Mouse (Mus musculus): ENCODE measurements around the gene Atp9a. TPM values are rescaled to one million over a fixed set of nuclear protein-coding genes. Genes with fewer than 3 reads are reported as not detected.
A peak's percentile ranks its signal among the peaks of the same experiment; 100 is the strongest.

Atp9a gene
- polyA plus RNA-seq, 1 experiment from 2014 or later: 8.9 TPM

- Histone ChIP-seq H3K4me1 (peaks cover 28% of the 10 kb centered on the region), H3K9me3 (no peaks in the 10 kb centered on the region), H3K27me3 (ENCODE audit: insufficient read depth, poor library complexity, severe bottlenecking) (peaks cover 78% of the 10 kb centered on the region), H3K27ac (no peak overlapping the region), H3K4me3 (no peak overlapping the region), H3K36me3 (no peaks in the 10 kb centered on the region)
- 74% methylated on average over 7 of the region's 7 CpGs for WGBS
- DNase-seq (ENCODE audit: low spot score): no peak
Measured at GRCm38 (mm10) chr2:168595693-168596092, 146.5 kb downstream of the Atp9a start.

- Histone ChIP-seq H3K27me3 (ENCODE audit: insufficient read depth, poor library complexity, severe bottlenecking) (peaks cover 79% of the 10 kb centered on the region), H3K27ac (no peak overlapping the region), H3K36me3 (no peaks in the 10 kb centered on the region), H3K4me1 (peaks cover 38% of the 10 kb centered on the region), H3K9me3 (no peaks in the 10 kb centered on the region), H3K4me3 (no peak overlapping the region)
- WGBS: 76% methylated on average over 6 of the region's 6 CpGs
- no peak for DNase-seq (ENCODE audit: low spot score)
Measured at GRCm38 (mm10) chr2:168593676-168594075, 148.5 kb downstream of the Atp9a start.

GRCm38 (mm10) chr2:168593004-168593403, 149.2 kb downstream of the Atp9a start:
- Histone ChIP-seq H3K4me1 (peaks cover 44% of the 10 kb centered on the region), H3K9me3 (no peaks in the 10 kb centered on the region), H3K27me3 (ENCODE audit: insufficient read depth, poor library complexity, severe bottlenecking) (peaks cover 79% of the 10 kb centered on the region), H3K27ac (no peak overlapping the region), H3K4me3 (no peak overlapping the region), H3K36me3 (no peaks in the 10 kb centered on the region)
- 82% methylated on average over 5 of the region's 5 CpGs for WGBS
- no peak for DNase-seq (ENCODE audit: low spot score)

GRCm38 (mm10) chr2:168591076-168591475, 151.1 kb downstream of the Atp9a start:
- Histone ChIP-seq H3K4me3 (no peak overlapping the region), H3K27ac (no peak overlapping the region), H3K36me3 (no peaks in the 10 kb centered on the region), H3K9me3 (no peaks in the 10 kb centered on the region), H3K27me3 (ENCODE audit: insufficient read depth, poor library complexity, severe bottlenecking) (peaks cover 67% of the 10 kb centered on the region), H3K4me1 (peaks cover 49% of the 10 kb centered on the region)
- DNase-seq (ENCODE audit: low spot score): no peak
- WGBS: 15% methylated on average over 2 of the region's 2 CpGs

GRCm38 (mm10) chr2:168590556-168590955, 151.7 kb downstream of the Atp9a start:
- Histone ChIP-seq H3K4me1 (peaks cover 52% of the 10 kb centered on the region), H3K4me3 (peak overlapping the region; percentile 73), H3K27ac (peak overlapping the region; percentile 79; the same call in 1 of the 2 replicates), H3K9me3 (no peaks in the 10 kb centered on the region), H3K27me3 (ENCODE audit: insufficient read depth, poor library complexity, severe bottlenecking) (peaks cover 65% of the 10 kb centered on the region), H3K36me3 (no peaks in the 10 kb centered on the region)
- 30% methylated on average over 10 of the region's 10 CpGs for WGBS
- DNase-seq (ENCODE audit: low spot score): no peak

GRCm38 (mm10) chr2:168590168-168590551, 152.0 kb downstream of the Atp9a start:
- Histone ChIP-seq H3K9me3 (no peaks in the 10 kb centered on the region), H3K4me3 (peak overlapping the region; percentile 73), H3K27ac (peak overlapping the region; percentile 79), H3K27me3 (ENCODE audit: insufficient read depth, poor library complexity, severe bottlenecking) (peaks cover 65% of the 10 kb centered on the region), H3K36me3 (no peaks in the 10 kb centered on the region), H3K4me1 (peaks cover 53% of the 10 kb centered on the region)
- under 1% methylated on average over 36 of the region's 38 CpGs for WGBS
- no peak for DNase-seq (ENCODE audit: low spot score)

- Histone ChIP-seq H3K27me3 (ENCODE audit: insufficient read depth, poor library complexity, severe bottlenecking) (peaks cover 65% of the 10 kb centered on the region), H3K9me3 (no peaks in the 10 kb centered on the region), H3K27ac (peak overlapping the region; percentile 79), H3K4me1 (peaks cover 58% of the 10 kb centered on the region), H3K36me3 (no peaks in the 10 kb centered on the region), H3K4me3 (peak overlapping the region; percentile 73)
- DNase-seq (ENCODE audit: low spot score): no peak
- WGBS: 9% methylated on average over 21 of the region's 21 CpGs
Measured at GRCm38 (mm10) chr2:168589368-168590167, 152.6 kb downstream of the Atp9a start.

GRCm38 (mm10) chr2:168588591-168589367, 153.4 kb downstream of the Atp9a start:
- DNase-seq (ENCODE audit: low spot score): no peak
- no peaks in the 10 kb centered on the region for H3K9me3 ChIP-seq
- H3K4me3 ChIP-seq: peak overlapping the region; percentile 73
- WGBS: 54% methylated on average over 11 of the region's 11 CpGs
- peaks cover 66% of the 10 kb centered on the region for H3K4me1 ChIP-seq
- no peaks in the 10 kb centered on the region for H3K36me3 ChIP-seq
- peak overlapping the region; percentile 79; the same call in 1 of the 2 replicates for H3K27ac ChIP-seq
- H3K27me3 ChIP-seq (ENCODE audit: insufficient read depth, poor library complexity, severe bottlenecking): peaks cover 59% of the 10 kb centered on the region

GRCm38 (mm10) chr2:168587159-168587558, 155.1 kb downstream of the Atp9a start:
- no peak overlapping the region for H3K4me3 ChIP-seq
- H3K27ac ChIP-seq: no peak overlapping the region
- no peaks in the 10 kb centered on the region for H3K36me3 ChIP-seq
- H3K27me3 ChIP-seq (ENCODE audit: insufficient read depth, poor library complexity, severe bottlenecking): peaks cover 51% of the 10 kb centered on the region
- peaks cover 77% of the 10 kb centered on the region for H3K4me1 ChIP-seq
- 83% methylated on average over 8 of the region's 8 CpGs for WGBS
- DNase-seq (ENCODE audit: low spot score): no peak
- H3K9me3 ChIP-seq: no peaks in the 10 kb centered on the region

- no peak for DNase-seq (ENCODE audit: low spot score)
- peaks cover 44% of the 10 kb centered on the region for H3K27me3 ChIP-seq (ENCODE audit: insufficient read depth, poor library complexity, severe bottlenecking)
- no peaks in the 10 kb centered on the region for H3K9me3 ChIP-seq
- peak overlapping the region; percentile 85 for H3K27ac ChIP-seq
- WGBS: 76% methylated on average over 12 of the region's 12 CpGs
- H3K4me1 ChIP-seq: peaks cover 79% of the 10 kb centered on the region
- H3K36me3 ChIP-seq: no peaks in the 10 kb centered on the region
- no peak overlapping the region for H3K4me3 ChIP-seq
Measured at GRCm38 (mm10) chr2:168586512-168586911, 155.7 kb downstream of the Atp9a start.

- H3K27ac ChIP-seq: peak overlapping the region; percentile 85
- peaks cover 81% of the 10 kb centered on the region for H3K4me1 ChIP-seq
- 60% methylated on average over 6 of the region's 6 CpGs for WGBS
- no peaks in the 10 kb centered on the region for H3K36me3 ChIP-seq
- peaks cover 28% of the 10 kb centered on the region for H3K27me3 ChIP-seq (ENCODE audit: insufficient read depth, poor library complexity, severe bottlenecking)
- no peak for DNase-seq (ENCODE audit: low spot score)
- H3K9me3 ChIP-seq: no peaks in the 10 kb centered on the region
- H3K4me3 ChIP-seq: peak overlapping the region; percentile 24; the same call in 1 of the 2 replicates
Measured at GRCm38 (mm10) chr2:168584857-168585256, 157.4 kb downstream of the Atp9a start.

Data from heart, embryonic 10.5 days (tissue).